Mouse (Mus musculus) urinary bladder, postnatal 4 days (tissue): ENCODE results near the gene Pax2.
"Not testable (repeated sequence)": the region's sequence is repeated elsewhere in the genome, so short reads cannot be mapped to it uniquely, and the experiment has no call there.

Experiments
- DNase-seq, 2 experiments: peaks; one replicate each; pipeline ENCODE4 v3.0.0; 2021 to 2022; ENCODE audit warnings: low spot score in 2 of 2

The Pax2 gene

GRCm38 (mm10) chr19:44835042-44835930, 79.4 kb downstream of the Pax2 start:
- peak in 1 of 2 experiments; percentile 59 for DNase-seq

DNA sequence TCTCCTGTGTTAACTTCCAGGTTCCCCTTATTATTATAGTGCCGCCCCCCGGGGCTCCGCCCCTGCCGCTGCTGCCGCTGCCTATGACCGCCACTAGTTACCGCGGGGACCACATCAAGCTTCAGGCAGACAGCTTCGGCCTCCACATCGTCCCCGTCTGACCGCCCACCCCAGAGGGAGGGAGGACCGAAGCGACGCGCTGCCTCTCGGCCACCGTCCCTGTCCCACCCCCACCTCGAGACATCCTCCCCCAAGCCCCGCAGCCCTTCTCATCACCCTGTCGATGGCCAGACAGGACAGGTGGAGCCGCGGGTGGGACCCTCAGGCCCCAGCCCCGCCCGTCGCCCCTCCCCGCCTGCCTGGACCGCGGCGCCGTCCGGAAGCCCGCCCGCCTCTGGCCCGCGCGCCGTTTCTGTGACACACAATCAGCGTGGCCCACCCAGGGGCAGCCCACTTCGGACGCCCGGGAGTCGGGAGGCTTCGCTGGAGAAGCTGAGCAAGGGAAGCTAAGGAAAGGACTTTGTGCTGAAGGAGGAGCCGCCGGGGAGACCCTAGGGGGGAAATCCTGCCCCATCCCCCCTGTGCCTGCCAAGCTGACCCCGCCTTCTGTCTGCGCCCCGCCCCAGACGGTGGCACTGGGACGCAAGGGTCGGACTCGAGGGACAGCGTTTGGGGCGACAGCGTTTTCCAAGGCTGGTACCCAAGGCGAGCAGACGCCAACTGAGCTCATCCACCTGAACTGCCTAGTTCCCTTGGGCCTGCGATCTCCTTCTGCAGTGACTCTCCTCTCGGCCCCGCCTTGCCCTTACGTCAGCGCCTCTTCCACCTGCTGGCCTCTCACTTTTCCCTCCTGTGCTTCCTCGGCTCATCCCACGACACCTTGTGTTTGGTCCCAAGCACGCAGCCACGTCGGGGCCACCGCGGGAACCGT, 80.4 kb downstream of the Pax2 start:
- DNase-seq: peak in 1 of 2 experiments; percentile 59

DNA sequence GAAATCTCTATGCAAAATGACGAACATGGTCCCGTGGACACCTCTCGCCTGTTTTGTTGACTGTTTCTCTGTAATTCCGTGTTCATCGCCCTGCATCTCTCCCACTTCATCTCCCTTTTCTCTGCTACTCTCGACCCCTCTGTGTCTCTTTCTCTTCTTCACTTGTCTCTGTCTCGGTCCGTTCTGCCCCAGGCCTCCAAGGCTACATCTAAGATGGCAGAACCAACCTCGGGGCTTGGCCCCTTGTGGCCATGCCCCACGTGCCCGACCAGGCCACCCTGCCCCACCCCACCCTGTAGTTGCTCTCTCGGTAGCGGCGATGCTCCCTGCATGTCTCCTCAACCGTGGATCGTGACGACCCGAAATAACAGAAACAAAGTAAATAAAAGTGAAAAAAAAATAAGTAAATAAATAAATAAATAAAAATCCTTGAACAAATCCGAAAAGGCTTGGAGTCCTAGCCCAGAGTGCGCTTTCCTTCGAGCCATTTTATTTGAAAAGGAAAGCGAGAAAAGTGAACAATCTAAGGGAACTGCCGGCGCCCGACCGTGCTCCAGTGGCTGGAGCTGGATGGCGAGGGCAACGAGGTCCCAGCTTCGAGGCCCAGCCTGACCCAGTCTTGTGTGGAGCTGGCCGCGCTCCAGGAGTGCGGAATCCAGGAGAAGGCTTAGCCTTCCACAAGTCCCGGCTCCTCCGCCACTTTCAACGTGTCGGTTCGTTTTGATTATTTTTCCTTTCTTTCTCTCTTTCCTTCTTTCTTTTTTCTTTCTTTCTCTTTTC, 81.8 kb downstream of the Pax2 start:
- DNase-seq: no peak

DNA sequence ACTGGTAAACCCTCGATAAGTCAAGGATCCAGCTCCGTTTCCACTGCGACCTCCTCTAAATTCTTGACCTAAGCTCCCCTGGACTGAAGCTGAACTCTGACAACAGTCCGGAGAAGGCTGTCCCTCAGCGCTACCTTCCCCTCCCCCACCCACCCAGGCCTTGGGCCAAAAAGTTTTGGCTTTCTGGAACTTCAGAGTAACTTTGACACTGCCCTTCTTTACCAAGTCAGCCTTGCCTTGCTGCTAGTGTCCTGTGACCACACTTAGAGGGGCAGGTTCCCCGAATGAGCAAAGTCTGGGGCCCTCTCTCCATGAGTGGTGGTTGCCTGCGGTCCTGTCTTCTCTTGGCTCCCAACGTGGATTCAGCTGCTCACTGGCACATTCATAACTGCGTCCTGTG, 82.5 kb downstream of the Pax2 start:
- DNase-seq: no peak

DNA sequence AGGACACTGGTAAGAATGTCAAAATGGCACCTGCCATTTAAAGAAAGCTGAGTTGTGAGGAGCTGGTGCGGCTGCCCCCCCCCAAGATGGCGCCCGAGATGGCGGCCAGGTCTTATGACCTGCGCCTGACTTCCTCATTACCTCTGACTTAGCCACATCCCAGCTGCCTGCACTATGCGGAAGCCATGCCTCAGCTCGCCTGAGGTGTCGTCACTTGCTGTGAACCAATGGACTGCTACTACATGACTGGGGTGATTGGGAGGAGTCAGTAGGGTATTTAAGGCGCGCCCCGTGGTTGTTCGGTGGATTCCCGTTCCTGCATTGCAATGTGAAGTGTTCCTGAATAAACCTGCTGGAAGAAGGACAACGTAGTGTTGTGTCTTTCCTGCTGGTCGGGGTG, 86.8 kb downstream of the Pax2 start:
- DNase-seq: not testable (repeated sequence)

- no peak for DNase-seq
Observed at GRCm38 (mm10) chr19:44849465-44849864, 93.6 kb downstream of the Pax2 start.

- no peak for DNase-seq
Observed at GRCm38 (mm10) chr19:44858671-44859070, 102.8 kb downstream of the Pax2 start.

DNA sequence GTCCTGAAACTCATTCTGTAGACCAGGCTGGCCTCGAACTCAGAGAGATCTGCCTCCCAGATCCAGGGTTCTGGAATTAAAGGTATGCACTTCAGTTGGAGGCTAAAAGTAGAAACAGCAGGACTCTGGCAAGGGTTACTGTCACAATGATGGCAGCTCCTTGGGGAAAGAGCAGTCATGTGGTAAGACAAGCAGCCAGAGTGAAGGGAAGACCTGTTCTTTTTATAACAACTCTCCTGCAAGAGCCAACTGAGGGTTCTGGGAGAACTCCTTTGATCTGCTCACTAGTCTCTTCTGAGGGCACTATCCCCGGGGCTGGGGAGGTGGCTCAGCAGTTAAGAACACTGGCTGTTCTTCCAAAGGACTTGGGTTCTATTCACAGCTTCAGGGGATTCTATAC, 112.9 kb downstream of the Pax2 start:
- DNase-seq: no peak

DNA sequence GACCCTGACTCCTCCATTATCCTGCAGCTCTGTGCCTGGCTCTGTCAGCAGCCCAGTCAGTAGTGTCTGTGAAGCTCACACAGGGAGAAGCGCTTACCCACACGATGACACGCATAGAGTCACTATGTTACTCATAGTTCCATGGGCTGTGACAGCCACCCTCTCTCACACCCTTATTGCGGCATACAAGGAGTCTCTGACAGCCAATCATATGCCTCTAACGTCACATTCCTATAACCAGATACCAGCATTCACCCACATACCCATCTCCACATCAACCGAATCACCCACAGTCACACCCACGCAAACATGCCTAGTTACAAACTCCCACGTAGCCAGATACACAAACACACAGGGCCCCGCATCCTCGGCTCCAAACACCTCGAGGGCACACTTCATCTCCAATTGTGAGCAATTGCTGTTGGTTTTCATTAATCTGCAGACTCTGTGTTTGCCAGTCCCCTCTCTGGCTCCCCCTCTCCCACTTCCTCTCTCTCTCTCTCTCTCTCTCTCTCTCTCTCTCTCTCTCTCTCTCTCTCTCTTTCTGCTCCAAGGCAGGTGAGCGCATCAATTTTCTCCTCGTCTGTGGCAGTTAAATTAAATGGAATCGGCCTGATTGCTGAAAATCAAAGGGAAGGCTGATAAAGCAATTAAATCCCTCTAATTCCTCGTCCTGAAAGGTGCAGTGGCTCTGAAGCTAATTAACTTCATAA, 118.5 kb downstream of the Pax2 start:
- DNase-seq: no peak

GRCm38 (mm10) chr19:44874928-44875327, 119.1 kb downstream of the Pax2 start:
- no peak for DNase-seq

DNA sequence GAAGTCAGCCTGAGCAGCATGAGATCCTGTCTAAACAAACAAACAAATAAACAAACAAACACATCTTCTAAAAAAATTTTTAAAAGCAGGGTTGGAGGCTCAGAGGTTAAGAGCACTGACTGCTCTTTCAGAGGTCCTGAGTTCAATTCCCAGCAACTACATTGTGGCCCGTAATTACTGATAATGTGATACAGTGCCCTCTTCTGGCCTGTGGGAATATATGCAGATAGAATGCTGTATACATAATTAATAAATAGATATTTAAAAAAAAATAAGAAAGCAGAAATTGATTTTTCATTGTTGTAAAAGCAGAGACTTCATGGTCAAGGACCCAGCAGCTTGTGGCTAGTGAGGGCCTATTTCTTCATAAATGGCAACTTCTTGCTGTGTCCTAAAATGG, 119.9 kb downstream of the Pax2 start:
- no peak for DNase-seq

DNA sequence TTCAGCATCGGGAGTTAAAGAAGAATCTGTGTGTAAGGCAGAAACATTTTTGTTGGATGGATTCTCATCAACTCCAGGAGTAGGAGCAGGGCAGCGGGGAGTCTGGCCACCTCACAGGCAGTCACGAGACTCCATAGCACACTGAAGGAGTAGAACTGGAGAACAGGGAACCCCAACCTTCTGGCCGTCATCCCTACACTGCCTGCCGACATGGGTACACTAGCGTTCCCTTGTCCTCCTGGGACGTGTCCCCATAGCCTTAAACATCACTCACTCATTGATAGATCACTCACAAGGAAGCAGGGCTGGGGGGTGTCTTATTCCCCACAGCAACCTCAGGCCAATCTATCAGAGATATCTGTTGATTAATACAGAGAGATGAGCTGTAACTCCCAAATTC, 120.7 kb downstream of the Pax2 start:
- DNase-seq: no peak

DNA sequence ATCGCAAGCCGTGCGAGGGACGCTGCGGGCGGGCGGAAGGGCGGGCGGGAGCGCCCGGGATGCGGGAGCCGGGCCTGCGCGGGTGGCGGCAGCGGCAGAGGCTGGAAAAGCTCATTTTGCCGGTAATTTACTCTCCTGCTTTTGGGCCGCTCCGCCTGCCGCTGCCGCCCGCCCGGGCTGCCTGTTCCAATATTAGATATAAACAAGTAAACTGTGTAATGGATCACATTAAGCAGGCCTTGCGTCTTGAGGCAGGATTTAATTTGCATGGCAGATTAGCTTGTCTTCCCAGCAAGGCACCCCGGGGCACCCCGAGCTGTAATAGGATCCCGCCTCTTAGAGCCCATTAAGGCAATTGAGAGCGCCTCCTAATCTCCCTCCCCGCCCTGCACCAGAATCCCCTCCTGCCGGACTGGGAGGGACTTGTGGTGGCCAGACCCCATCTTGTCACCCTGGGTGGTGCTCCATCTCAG, 126.7 kb downstream of the Pax2 start:
- DNase-seq: peak; percentile 45 to 57

- no peak for DNase-seq
Observed at GRCm38 (mm10) chr19:44884331-44884730, 128.5 kb downstream of the Pax2 start.

- no peak for DNase-seq
Observed at GRCm38 (mm10) chr19:44886475-44886874, 130.6 kb downstream of the Pax2 start.
